Mouse (Mus musculus) cerebellum, postnatal 36 days (tissue): Measurements from ENCODE around the gene Lhfpl1.
A peak's percentile ranks its signal among the peaks of the same experiment; 100 is the strongest.
"Not testable (repeated sequence)": the region's sequence is repeated elsewhere in the genome, so short reads cannot be mapped to it uniquely, and the experiment has no call there.

Experiments
- DNase-seq, 2 experiments: peaks; one replicate each; pipeline ENCODE4 v3.0.0; 2021 to 2022; ENCODE audit warnings: mixed read lengths in 2 of 2

Gene Lhfpl1

GRCm38 (mm10) chrX:145348377-145349203, at the start of gene Lhfpl1:
Gene Lhfpl1, minus strand, starts transcription at chrX:145349089.
- DNase-seq = no peak

GRCm38 (mm10) chrX:145371839-145372238, 22.9 kb upstream of the Lhfpl1 start:
- no peak for DNase-seq

GRCm38 (mm10) chrX:145362527-145362926, 13.6 kb upstream of the Lhfpl1 start:
- no peak for DNase-seq

GRCm38 (mm10) chrX:145342402-145342801, 6.5 kb downstream of the Lhfpl1 start:
- DNase-seq = no peak

GRCm38 (mm10) chrX:145336141-145336540, 12.7 kb downstream of the Lhfpl1 start:
- DNase-seq = no peak

GRCm38 (mm10) chrX:145308555-145308954, 40.3 kb downstream of the Lhfpl1 start:
- no peak for DNase-seq

- peak; percentile 1 to 2 for DNase-seq
These were observed 41.7 kb downstream of the Lhfpl1 start for GRCm38 (mm10) chrX:145307174-145307573.

GRCm38 (mm10) chrX:145300232-145300631, 48.7 kb downstream of the Lhfpl1 start:
- DNase-seq = not testable (repeated sequence)

- no peak for DNase-seq
These were observed 76.7 kb downstream of the Lhfpl1 start for GRCm38 (mm10) chrX:145272209-145272608.

- DNase-seq = no peak
These were observed 77.1 kb downstream of the Lhfpl1 start for GRCm38 (mm10) chrX:145271768-145272167.

GRCm38 (mm10) chrX:145261803-145262202, 87.1 kb downstream of the Lhfpl1 start:
- no peak for DNase-seq
